Mouse (Mus musculus): ENCODE measurements at regions not wholly inside any gene's neighbourhood (a gene's known extent, or its start where the extent isn't known, plus 50 kb on each side); places are given as distances from the start of the nearest gene placed in this dataset.

DNA sequence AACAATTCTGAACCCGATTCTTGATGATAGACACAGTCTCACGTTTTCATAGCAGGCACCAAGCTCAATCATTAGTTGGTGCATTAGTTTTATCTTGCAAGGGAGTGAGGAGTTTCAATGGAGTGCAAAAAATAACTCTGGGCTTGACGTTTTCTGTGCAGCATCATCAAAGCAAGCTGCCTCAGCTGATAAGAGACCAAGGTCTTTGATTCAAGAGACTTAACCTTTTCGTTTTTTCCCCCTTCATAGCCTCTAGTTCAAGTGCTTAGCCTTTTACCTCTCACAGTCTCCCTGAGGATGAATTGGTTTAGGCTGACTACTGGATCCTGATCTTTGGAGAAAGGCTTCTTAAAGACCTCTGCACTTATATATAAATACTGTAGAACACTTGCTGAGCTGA lies 109.1 kb upstream of the Sel1l start:
- TF ChIP-seq CTCF (IDR thresholded peaks at IDR 0.05; ENCODE audit: insufficient read depth, low read length) (no peak), POLR2A (IDR thresholded peaks at IDR 0.05; ENCODE audit: borderline replicate concordance, extremely low read depth, low read depth, low read length) (no peak)

All from lung, adult 2 months (tissue).